Mouse (Mus musculus) MEL (cell line): ENCODE measurements around the gene Scnn1a.

Source experiments
- E2F4 ChIP-seq: IDR thresholded peaks from 2 replicates; pipeline ENCODE4 v1.6.1; 2011; ENCODE audit warnings: low read depth, low read length, improper control_type of control experiment, borderline replicate concordance
- MAZ ChIP-seq: IDR thresholded peaks from 2 replicates; pipeline ENCODE4 v1.6.1; 2012; ENCODE audit warnings: low read depth, mild to moderate bottlenecking, inconsistent platforms, low read length, improper control_type of control experiment
- POLR2A ChIP-seq, 2 experiments: IDR thresholded peaks; 2 replicates each; pipeline ENCODE4 v1.6.1; 2011 to 2012; ENCODE audit warnings: low read length in 2 of 2, mild to moderate bottlenecking in 2 of 2, control low read depth in 1 of 2, improper control_type of control experiment in 1 of 2, low read depth in 1 of 2, moderate library complexity in 1 of 2; ENCODE audit not compliant: control insufficient read depth in 1 of 2, insufficient read depth in 1 of 2, poor library complexity in 1 of 2
- UBTF ChIP-seq: IDR thresholded peaks from 2 replicates; pipeline ENCODE4 v1.6.1; 2012; ENCODE audit warnings: low read depth, mild to moderate bottlenecking, inconsistent platforms, low read length, improper control_type of control experiment, moderate library complexity, borderline replicate concordance; ENCODE audit not compliant: insufficient read depth

DNA sequence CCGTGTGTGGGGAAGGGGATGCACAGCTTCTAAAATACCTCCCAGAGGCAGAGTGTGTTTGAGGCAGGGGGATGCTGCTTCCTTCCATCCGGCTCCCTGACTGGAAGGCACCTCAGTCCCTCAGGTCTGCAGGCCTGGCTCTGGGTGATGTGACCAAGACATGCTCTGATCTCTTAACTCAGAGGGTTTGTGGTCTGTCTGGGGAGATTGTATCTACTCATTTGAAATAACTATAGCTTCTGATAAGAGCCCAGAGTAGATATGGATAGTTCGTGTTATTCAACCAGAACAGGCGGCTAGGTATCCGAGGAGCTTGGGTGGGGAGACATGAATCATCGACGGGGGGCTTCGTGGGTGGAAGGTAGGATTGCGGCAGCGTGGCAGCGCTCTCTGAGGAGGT lies 32.8 kb downstream of the Scnn1a start:
- TF ChIP-seq MAZ (no peak), POLR2A (IDR thresholded peaks at IDR 0.05; ENCODE audit: control insufficient read depth in 1 of 2, insufficient read depth in 1 of 2, low read depth in 1 of 2, low read length in 2 of 2, poor library complexity in 1 of 2) (no peak), E2F4 (no peak), UBTF (no peak)
